Mouse (Mus musculus) spleen, adult 2 months (tissue): Measurements from ENCODE around the gene Armc6.

Source experiments
- CTCF ChIP-seq: fragments of 200-500 bp; IDR thresholded peaks from 2 replicates; pipeline ENCODE4 v1.5.1; 2011; ENCODE audit warnings: mild to moderate bottlenecking, inconsistent platforms; ENCODE audit not compliant: insufficient read depth, insufficient read length, insufficient replicate concordance; ENCODE audit errors: extremely low read depth
- POLR2A ChIP-seq: fragments of 200-500 bp; IDR thresholded peaks from 2 replicates; pipeline ENCODE4 v1.6.1; 2011; ENCODE audit warnings: low read depth, low read length, inconsistent platforms

DNA sequence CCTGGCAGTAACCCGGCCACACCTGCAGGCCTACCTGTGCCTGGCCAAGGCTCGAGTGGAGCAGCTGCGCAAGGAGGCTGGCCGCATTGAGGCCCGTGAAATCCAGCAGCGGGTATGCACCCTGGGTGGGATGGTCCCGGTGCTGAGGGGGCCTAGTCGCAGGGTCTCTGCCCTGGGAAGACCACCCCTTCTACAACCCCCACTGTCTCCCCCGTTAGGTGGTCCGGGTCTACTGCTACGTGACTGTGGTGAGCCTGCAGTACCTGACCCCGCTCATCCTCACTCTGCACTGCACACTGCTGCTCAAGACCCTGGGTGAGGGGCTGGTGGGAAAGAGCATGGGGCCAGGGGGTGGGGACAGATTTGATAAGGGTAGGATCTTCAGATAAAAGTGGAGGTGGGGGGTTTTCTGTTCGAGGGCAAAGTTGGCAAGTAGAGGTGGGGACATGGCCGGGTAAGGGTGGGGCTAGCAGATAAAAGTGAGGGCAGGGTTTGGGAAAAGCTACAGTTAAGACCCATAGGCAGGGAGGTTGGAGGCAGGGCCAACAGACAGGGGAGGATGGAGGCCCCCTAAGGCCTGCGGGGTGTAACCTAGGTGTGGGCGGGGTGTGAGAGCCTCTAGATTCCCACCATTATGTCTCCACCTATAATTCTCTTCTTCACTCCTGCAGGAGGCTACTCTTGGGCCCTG is 52.9 kb downstream of the Armc6 start:
- TF ChIP-seq CTCF = no peak
- TF ChIP-seq POLR2A = no peak
